Mouse (Mus musculus) monocyte, adult 5-6 weeks (primary cell): ENCODE results near the gene Reep6. TPM values are rescaled to one million over a fixed set of nuclear protein-coding genes. Genes with fewer than 3 reads are reported as not detected.
"Not testable (repeated sequence)": the region's sequence is repeated elsewhere in the genome, so short reads cannot be mapped to it uniquely, and the experiment has no call there.

ENCODE experiments used
- ATAC-seq: fragments of 153-309, 156-312 bp; replicated peaks from 2 replicates; pipeline ENCODE4 v1.8.0; 2017; ENCODE audit warnings: mild to moderate bottlenecking; ENCODE audit not compliant: low TSS enrichment, insufficient number of reproducible peaks, severe bottlenecking, poor library complexity, low FRiP score
- total RNA-seq: library from RNA; stranded (forward); fragments of 200-1000, 200-491, 200-594 nt; gene quantifications from 3 replicates; pipeline ENCODE4 v1.2.3, GENCODE M21; 2017

Reep6 gene
- total RNA-seq, 1 experiment from 2014 or later = not detected

DNA sequence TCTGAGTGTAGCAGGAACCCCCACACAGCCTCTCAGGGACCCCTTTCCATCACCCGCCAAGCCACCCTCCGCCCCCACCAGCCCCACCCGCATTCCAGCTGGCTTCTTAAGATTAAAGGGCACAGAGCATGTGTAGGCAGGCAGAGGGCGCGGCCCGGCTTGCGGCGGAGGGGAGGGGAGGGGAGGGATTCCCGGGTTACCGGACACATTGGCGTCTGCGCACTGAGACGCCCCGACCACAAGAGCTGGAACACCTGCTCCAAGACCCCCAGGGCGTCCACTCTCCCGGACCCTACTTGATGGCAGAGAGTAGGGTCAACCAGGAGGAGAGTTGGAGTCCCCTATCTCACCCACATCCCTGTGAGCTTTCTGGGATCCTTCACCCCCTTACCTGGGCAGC lies 15.4 kb downstream of the Reep6 start:
- no peak for ATAC-seq

DNA sequence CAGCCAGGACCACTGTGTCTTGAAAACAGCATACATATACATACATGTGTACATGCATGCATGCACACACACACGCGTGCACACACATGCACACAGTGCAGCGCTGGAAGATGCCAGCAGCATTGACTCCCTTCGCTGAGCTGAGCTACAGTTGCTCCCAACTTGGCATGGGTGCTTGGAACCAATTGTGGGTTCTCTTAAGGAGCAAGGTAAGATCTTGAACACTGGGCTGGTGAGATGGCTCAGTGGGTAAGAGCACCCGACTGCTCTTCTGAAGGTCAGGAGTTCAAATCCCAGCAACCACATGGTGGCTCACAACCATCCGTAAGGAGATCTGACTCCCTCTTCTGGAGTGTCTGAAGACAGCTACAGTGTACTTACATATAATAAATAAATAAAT lies 16.2 kb downstream of the Reep6 start:
- not testable (repeated sequence) for ATAC-seq

GRCm38 (mm10) chr10:80347514-80347967 lies 17.8 kb downstream of the Reep6 start:
- no peak for ATAC-seq

GRCm38 (mm10) chr10:80348244-80348781 lies 18.6 kb downstream of the Reep6 start, which contains the start of gene Adamtsl5:
TSS of gene Adamtsl5 (minus strand) at chr10:80348412.
- no peak for ATAC-seq

DNA sequence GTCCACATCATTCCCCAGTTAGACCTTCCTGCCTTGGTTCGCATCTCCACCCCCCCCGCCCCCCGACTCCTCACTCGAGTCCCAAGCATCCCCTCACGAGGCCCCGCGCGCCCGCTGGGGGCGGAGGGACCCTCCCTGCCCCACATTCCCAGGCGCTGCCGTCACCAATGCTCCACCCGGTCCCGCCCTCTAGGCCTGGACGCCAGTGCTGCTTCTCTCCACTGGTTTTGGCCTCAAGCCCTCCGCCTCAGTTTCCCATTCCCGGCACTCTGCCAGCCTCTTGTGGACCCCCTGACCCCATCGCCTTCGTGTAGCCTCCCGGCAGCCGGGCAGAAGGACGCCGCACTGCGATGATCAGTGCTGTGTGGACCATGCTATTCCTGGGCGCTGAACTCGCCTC lies 19.2 kb downstream of the Reep6 start:
- ATAC-seq = no peak

DNA sequence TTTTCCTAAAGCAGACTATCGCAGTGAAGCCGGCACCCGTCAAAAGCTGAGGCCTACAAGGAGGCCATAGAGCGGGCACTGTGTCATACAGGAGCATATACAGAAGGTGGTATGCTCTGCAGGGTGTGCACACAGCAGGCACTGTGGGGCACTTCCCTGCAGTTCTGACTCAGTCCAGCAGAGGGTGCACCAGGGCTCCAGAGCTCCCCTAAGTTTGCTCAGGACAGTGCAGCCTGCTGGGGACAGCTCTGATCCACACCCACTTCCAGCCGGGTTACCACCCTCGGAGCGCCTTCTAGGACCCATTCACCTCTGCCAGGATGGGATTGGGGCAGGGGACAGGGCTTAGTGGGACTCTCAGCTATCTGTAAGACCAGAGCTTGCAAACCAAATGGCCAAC lies 20.5 kb downstream of the Reep6 start:
- ATAC-seq = peak; percentile 88

DNA sequence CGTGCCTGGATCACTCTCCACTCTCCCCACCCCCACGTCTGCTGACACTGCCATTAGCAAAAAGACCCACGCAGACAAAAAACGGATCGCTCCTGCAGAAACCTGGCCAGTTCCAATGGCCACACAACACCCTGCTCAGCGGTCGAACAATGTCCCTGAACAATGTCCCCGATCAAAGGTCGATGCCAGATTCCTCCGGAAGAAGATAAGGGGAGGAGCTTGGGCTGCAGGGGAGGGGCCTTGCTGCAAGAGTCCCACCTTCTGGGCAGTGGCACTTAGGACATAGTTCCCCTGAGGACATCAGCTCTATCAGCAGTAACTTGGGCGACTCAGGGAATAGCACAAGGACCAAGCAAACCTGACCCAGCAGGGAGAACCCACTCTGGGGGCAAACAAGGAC lies 22.1 kb downstream of the Reep6 start:
- ATAC-seq = no peak

- ATAC-seq = no peak
Observed at GRCm38 (mm10) chr10:80352727-80353126, 23.0 kb downstream of the Reep6 start.

- ATAC-seq = no peak
Observed at GRCm38 (mm10) chr10:80355431-80355830, 25.7 kb downstream of the Reep6 start.

DNA sequence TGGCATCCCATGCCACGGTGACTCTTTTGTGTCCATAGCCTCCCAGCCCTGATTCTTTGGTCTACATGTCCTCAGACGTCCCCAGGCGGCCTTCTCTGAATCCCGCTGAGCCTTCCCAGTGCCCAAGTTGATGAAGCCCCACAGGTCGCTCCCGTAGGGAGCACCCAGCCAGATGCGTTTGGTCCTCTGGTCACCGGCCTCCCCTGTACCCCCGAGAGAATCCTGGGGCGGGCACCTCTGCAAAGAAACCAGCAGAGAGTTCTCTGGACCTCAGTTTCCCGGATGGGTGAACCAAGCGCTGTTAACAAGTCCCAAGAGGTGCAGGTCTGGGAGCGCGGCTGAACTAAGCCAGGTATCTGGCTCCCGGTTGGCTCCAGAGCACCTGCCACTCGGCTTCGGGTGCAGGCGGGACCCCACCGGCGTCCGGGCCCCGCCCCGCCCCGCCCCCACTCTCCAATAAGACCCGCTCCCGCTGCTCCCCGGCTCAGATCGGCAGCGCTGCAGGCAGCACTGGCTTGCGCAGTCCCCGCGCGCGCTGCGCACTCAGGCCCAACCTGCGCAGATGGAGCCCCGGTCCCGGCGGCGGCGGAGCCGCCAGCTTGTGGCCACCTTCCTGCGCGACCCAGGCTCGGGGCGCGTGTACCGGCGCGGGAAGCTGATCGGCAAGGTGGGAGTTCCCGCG lies 26.4 kb downstream of the Reep6 start, which contains the start of gene Plk5:
TSS of gene Plk5 (plus strand) at position 459 of the 682 bp plus-strand sequence.
- ATAC-seq = no peak

- no peak for ATAC-seq
Observed at GRCm38 (mm10) chr10:80356737-80357136, 27.0 kb downstream of the Reep6 start.

- no peak for ATAC-seq
Observed at GRCm38 (mm10) chr10:80357336-80357735, 27.6 kb downstream of the Reep6 start.

DNA sequence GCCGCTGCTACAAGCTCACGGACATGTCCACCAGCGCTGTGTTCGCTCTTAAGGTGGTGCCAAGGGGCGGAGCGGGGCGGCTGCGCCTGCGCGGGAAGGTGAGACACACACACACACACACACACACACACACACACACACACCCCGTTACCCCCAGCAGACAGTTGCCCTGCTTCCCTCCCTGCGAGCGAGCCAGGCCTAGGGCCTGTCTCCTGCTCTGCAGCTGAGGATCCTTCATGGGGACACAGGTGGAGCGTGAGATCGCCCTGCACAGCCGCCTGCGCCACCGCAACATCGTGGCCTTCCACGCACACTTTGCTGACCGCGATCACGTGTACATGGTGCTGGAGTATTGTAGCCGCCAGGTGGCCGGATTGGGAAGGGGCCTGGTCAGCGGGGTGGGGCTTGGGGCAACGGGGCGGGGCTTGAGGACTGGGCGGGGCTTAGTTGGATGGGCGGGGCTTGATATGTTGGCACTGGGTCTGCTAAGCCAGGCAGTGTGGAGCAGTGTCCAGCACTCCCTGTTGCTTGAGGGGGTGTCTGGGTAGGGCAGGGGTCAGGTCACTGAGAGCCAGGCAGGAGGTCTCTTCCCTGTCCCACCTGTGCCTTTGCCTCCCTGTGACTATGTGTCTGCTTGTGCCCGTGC lies 28.4 kb downstream of the Reep6 start:
- no peak for ATAC-seq

GRCm38 (mm10) chr10:80363734-80364133 lies 34.0 kb downstream of the Reep6 start:
- ATAC-seq = no peak

GRCm38 (mm10) chr10:80365736-80366135 lies 36.0 kb downstream of the Reep6 start:
- ATAC-seq = no peak

DNA sequence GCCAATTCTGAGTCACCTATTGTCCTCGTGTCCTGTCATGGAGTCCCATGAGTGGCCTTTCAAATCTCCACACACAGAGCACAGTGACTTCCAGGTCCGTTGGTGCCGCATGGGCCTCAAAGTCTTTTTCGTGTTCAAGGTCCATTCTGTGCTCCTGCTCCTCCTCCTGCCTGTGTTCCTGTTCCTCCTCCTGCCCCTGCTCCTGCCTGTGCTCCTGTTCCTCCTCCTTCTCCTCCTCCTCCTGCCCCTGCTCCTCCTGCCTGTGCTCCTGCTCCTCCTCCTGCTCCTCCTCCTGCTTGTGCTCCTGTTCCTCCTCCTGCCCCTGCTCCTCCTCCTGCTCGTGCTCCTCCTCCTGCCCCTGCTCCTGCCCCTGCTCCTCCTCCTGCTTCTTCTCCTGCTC lies 38.2 kb downstream of the Reep6 start:
- ATAC-seq = no peak

GRCm38 (mm10) chr10:80368392-80368791 lies 38.6 kb downstream of the Reep6 start:
- no peak for ATAC-seq

DNA sequence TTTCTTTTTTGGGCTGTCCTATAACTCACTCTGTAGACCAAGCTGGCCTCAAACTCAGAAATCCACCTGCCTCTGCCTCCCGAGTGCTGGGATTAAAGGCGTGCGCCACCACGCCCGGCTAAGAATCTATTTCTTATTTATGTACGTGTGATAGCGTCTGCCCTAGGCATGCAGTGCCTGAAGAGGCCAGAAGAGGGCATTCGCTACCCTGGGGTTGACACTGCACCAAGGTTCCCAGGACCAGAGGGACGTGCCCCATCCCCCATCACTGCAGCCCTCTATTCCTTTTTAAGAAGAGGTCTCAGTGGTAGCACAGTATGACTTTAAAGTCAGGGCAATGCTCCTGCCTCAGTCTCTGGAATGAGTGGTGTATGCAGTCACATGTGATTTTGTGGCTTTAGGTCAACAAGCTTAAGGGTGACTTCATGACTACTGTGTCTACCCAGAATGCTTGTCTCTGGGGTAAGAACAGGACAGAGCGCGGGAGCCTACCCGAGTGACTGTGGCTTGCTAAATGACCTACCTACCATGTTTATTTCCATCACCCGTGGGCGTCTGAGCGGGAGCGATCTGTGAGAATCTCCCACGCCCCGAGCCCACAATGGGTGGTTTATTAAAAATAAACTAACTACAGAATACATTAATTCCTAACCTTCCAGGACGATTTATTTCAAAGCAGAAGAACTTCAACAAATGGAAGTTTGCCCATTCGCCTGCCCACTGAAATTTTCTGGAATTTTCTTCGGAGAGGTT lies 40.4 kb downstream of the Reep6 start:
- no peak for ATAC-seq

DNA sequence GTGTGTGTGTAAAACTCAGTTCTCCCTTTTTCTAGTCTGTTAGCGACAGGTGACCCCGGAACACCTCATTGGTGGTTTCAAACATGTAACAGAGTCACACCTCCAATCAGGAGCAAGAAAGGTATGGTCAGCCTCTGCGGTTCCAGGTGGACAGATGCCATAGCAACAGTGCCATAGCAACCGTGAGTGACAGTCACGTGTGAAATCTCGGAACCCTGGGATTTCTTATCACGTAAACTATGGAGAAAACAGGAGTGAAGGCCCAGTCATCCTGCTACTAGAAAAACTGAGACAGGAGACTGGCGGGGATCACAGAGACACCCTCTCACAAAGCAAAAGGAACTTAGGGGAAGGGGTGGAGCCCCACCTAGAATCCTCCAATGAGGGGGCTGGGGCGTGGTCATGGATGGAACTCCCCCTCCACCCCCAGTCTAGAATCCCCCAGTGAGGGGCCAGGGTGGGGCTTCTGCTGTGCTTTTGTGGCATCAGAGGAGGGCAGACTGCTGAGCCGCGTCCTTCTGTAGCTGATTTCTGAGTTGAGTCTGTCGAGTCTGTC lies 41.7 kb downstream of the Reep6 start:
- ATAC-seq = no peak
